Mouse (Mus musculus): ENCODE data around the gene Idh3g.

- TF ChIP-seq CTCF (conservative IDR thresholded peaks at IDR 0.05; ENCODE audit: insufficient read depth, insufficient read length, low read depth, low read length) (no peak), POLR2A (IDR thresholded peaks at IDR 0.05; ENCODE audit: low read depth, low read length) (no peak)
Measured at GRCm38 (mm10) chrX:73758611-73759290, 27.9 kb downstream of the Idh3g start.

All from kidney, adult 2 months (tissue).